11 mouse cellular contexts compared by ENCODE assay signal in the genomic region with DNA sequence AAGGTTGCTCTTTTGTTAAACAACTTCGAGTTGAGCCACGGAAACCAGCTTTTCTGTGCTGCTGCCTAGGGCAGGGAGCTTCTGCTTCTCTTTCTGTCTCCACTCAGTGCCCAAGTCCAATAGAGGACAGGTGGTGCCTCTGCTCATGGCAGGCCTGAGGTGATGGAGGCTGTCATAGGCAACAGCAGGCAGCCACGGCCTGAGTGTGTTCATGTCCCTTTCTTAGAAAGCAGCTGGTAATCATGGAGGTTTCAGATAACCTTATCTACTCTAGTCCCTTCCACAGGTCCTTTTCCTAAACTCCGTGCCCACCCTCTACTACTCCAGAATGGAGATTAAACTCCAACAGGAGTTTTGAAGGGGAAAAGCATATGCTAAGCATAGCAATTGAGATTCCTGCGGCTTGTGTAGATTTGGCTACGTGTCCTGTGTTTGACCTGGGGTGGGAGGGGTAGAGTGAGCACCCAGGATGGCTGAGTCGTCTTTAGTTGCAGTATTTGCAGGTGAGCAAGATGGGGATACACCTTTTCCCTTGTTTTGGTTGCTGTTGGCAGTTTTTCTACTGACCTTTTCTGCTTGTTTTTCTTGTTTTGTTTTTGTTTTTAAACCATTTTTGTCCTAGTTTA. TPM values are rescaled to one million over a fixed set of nuclear protein-coding genes. Genes with fewer than 3 reads are reported as not detected.
DNase-seq lines count a peak whose midpoint lies in the region; ATAC-seq and TF ChIP-seq lines count a peak whose summit lies in the region.
"Had no signal": no experiment of that assay in that cellular context is flagged by ENCODE, and none has a peak within 500 bp of the region (broad histone marks: within the 10 kb centered on the region; RNA-seq: fewer than 3 reads in every experiment).

No protein-coding gene starts in this region.

- no peaks in the 10 kb centered on the region for H3K9me3 ChIP-seq in intestine, embryonic 15.5 days
- H3K9me3 ChIP-seq in intestine, postnatal 0 days (ENCODE audit: control insufficient read depth) = no peaks in the 10 kb centered on the region
- no peaks in the 10 kb centered on the region for H3K9me3 ChIP-seq in liver, embryonic 14.5 days (ENCODE audit: control insufficient read depth, low read length)
- H3K9me3 ChIP-seq in kidney, embryonic 16.5 days (ENCODE audit: low read length) = no peaks in the 10 kb centered on the region

- no peak overlapping the region for H3K4me2 ChIP-seq in intestine, embryonic 15.5 days (replicated peaks)
- no peak overlapping the region for H3K4me2 ChIP-seq in intestine, postnatal 0 days (replicated peaks; ENCODE audit: low read depth)
- peak overlapping the region; percentile 31 for H3K4me2 ChIP-seq in liver, embryonic 14.5 days (ENCODE audit: low read depth)
- no peak overlapping the region for H3K4me2 ChIP-seq in kidney, embryonic 16.5 days (replicated peaks; ENCODE audit: low read depth, low read length)

- H3K9ac ChIP-seq in intestine, embryonic 15.5 days = no peak overlapping the region
- H3K9ac ChIP-seq in intestine, postnatal 0 days (ENCODE audit: low read depth, low read length) = no peak overlapping the region
- no peak overlapping the region for H3K9ac ChIP-seq in liver, embryonic 14.5 days (replicated peaks)
- H3K9ac ChIP-seq in kidney, embryonic 16.5 days (replicated peaks; ENCODE audit: low read length) = no peak overlapping the region

- no peak overlapping the region for H3K27ac ChIP-seq in intestine, embryonic 15.5 days
- H3K27ac ChIP-seq in intestine, postnatal 0 days (ENCODE audit: low read depth, low read length) = no peak overlapping the region
- H3K27ac ChIP-seq in liver, embryonic 14.5 days = peak overlapping the region; percentile 28
- no peak overlapping the region for H3K27ac ChIP-seq in kidney, embryonic 16.5 days (ENCODE audit: low read length)

- peak; percentile 40 to 65 for DNase-seq in cerebellum, postnatal 10 days
- DNase-seq in cerebellum, adult 9-10 months = no peak
- DNase-seq in R1 (ENCODE audit: low read depth, low spot score) = peak; percentile 22
- peak; percentile 46 to 55 (median 48) for DNase-seq in liver, embryonic 14.5 days (ENCODE audit: low read depth in 3 of 3, low spot score in 3 of 3)
- no peak for DNase-seq in thymus, postnatal 0 days (ENCODE audit: low spot score)
- DNase-seq: kidney, adult 11 months; kidney, postnatal 4 days; lung, postnatal 10 days had no signal

- no peak overlapping the region for H3K4me3 ChIP-seq in intestine, embryonic 15.5 days (replicated peaks)
- no peak overlapping the region for H3K4me3 ChIP-seq in intestine, postnatal 0 days (ENCODE audit: low read depth, low read length)
- H3K4me3 ChIP-seq in liver, embryonic 14.5 days (ENCODE audit: insufficient read depth in 1 of 2, low read depth in 2 of 2, low read length in 2 of 2) = no peak overlapping the region
- no peak overlapping the region for H3K4me3 ChIP-seq in kidney, embryonic 16.5 days (ENCODE audit: low read length)

- no peaks in the 10 kb centered on the region for H3K4me1 ChIP-seq in intestine, embryonic 15.5 days (replicated peaks)
- no peaks in the 10 kb centered on the region for H3K4me1 ChIP-seq in intestine, postnatal 0 days (replicated peaks; ENCODE audit: control insufficient read depth, insufficient read depth, low read length)
- H3K4me1 ChIP-seq in liver, embryonic 14.5 days (replicated peaks; ENCODE audit: control insufficient read depth in 2 of 2, insufficient read depth in 2 of 2, low read length in 1 of 2) = peaks cover 13 to 22% of the 10 kb centered on the region in 2 experiments
- no peaks in the 10 kb centered on the region for H3K4me1 ChIP-seq in kidney, embryonic 16.5 days (ENCODE audit: insufficient read depth, low read length)

- 57% methylated on average over 7 of the region's 7 CpGs for WGBS in intestine, embryonic 15.5 days
- WGBS in intestine, postnatal 0 days = 51% methylated on average over 7 of the region's 7 CpGs
- 31% methylated on average over 7 of the region's 7 CpGs for WGBS in liver, embryonic 14.5 days (ENCODE audit: insufficient replicate concordance)
- 67% methylated on average over 7 of the region's 7 CpGs for WGBS in kidney, embryonic 16.5 days

- H3K36me3 ChIP-seq in intestine, embryonic 15.5 days = no peaks in the 10 kb centered on the region
- H3K36me3 ChIP-seq in intestine, postnatal 0 days (ENCODE audit: control insufficient read depth, insufficient read depth) = no peaks in the 10 kb centered on the region
- no peaks in the 10 kb centered on the region for H3K36me3 ChIP-seq in liver, embryonic 14.5 days (replicated peaks; ENCODE audit: control insufficient read depth, insufficient read depth, low read depth)
- no peaks in the 10 kb centered on the region for H3K36me3 ChIP-seq in kidney, embryonic 16.5 days (ENCODE audit: insufficient read depth, low read length)

- 0 out of 2 replicates have a peak, but pooled peaks have one; percentile 41 for ATAC-seq in intestine, embryonic 15.5 days
- ATAC-seq in intestine, postnatal 0 days = no peak
- ATAC-seq in liver, embryonic 14.5 days (ENCODE audit: insufficient read depth) = peak; percentile 86
- ATAC-seq in kidney, embryonic 16.5 days (ENCODE audit: low FRiP score, low TSS enrichment) = no peak

- no peaks in the 10 kb centered on the region for H3K27me3 ChIP-seq in intestine, embryonic 15.5 days (replicated peaks)
- no peaks in the 10 kb centered on the region for H3K27me3 ChIP-seq in intestine, postnatal 0 days (replicated peaks; ENCODE audit: control insufficient read depth, insufficient read depth, low read length)
- H3K27me3 ChIP-seq in liver, embryonic 14.5 days (ENCODE audit: control insufficient read depth, insufficient read depth, low read length) = no peaks in the 10 kb centered on the region
- no peaks in the 10 kb centered on the region for H3K27me3 ChIP-seq in kidney, embryonic 16.5 days (ENCODE audit: insufficient read depth, low read length)

- peak; percentile 75 for TF ChIP-seq EP300 in liver, embryonic 14.5 days (IDR thresholded peaks at IDR 0.05; ENCODE audit: low read depth)

- TF ChIP-seq CTCF in intestine, postnatal 0 days (IDR thresholded peaks at IDR 0.05; ENCODE audit: low read depth) = no peak
- TF ChIP-seq CTCF in liver, embryonic 14.5 days (IDR thresholded peaks at IDR 0.05; ENCODE audit: low read depth) = no peak

RNA-seq across cellular contexts. Expression of a gene that starts 10.0 kb away (rescaled TPM):
- 19.4 and 22.3 TPM in 2 replicates for polyA plus RNA-seq in intestine, embryonic 15.5 days (2015; fragmentation: Nextera tagmentation; extraction: Ambion mirVana)
- 8.6 and 8.7 TPM in 2 replicates for polyA plus RNA-seq in intestine, postnatal 0 days (2015; fragmentation: Nextera tagmentation; extraction: Ambion mirVana)
- polyA plus RNA-seq in liver, embryonic 14.5 days (2012; rRNA removed) = 2.9 and 5.1 TPM in 2 replicates
- 6.9 and 7.9 TPM in 2 replicates for polyA plus RNA-seq in liver, embryonic 14.5 days (2014; fragmentation: Nextera tagmentation; extraction: Ambion mirVana)
- 26.9 and 29.1 TPM in 2 replicates for polyA plus RNA-seq in kidney, embryonic 16.5 days (2015; fragmentation: Nextera tagmentation; extraction: Ambion mirVana)
- 16.2 and 17.3 TPM in 2 replicates for polyA plus RNA-seq in thymus, postnatal 0 days (2015; fragmentation: Nextera tagmentation; extraction: Ambion mirVana)

Comparison
In these comparisons a context has a peak if more than half of its experiments do, and no peak if none do; other contexts are left out.
1. DNase-seq: peak in cerebellum, postnatal 10 days (2 of 2), R1 (single experiment) and liver, embryonic 14.5 days (3 of 3); none in cerebellum, adult 9-10 months (single experiment) and thymus, postnatal 0 days (single experiment).
2. ATAC-seq: peak in intestine, embryonic 15.5 days (single experiment) and liver, embryonic 14.5 days (single experiment); none in intestine, postnatal 0 days (single experiment) and kidney, embryonic 16.5 days (single experiment).